Mouse (Mus musculus) midbrain, embryonic 10.5 days (tissue): ENCODE data around the gene Rsg1. TPM values are rescaled to one million over a fixed set of nuclear protein-coding genes. Genes with fewer than 3 reads are reported as not detected.

Experiments used
- DNase-seq: peaks from one replicate; pipeline ENCODE4 v3.0.0-alpha.2; 2017; ENCODE audit warnings: low spot score
- H3K27ac ChIP-seq: fragments of 300-500 bp; sonication (generic); replicated peaks from 2 replicates; pipeline ENCODE4 v1.5.1; 2016; ENCODE audit warnings: mild to moderate bottlenecking
- H3K27me3 ChIP-seq: fragments of 300-500 bp; sonication (generic); 2 replicates; pipeline ENCODE4 v1.6.1; 2016; ENCODE audit warnings: low read depth, mild to moderate bottlenecking; ENCODE audit not compliant: poor library complexity, severe bottlenecking
- H3K36me3 ChIP-seq: fragments of 300-500 bp; sonication (generic); 2 replicates; pipeline ENCODE4 v1.6.1; 2016; ENCODE audit warnings: mild to moderate bottlenecking, moderate library complexity
- H3K4me1 ChIP-seq: fragments of 300-500 bp; sonication (generic); 2 replicates; pipeline ENCODE4 v1.6.1; 2016
- H3K4me3 ChIP-seq: fragments of 300-500 bp; sonication (generic); 2 replicates; pipeline ENCODE4 v1.5.1; 2016; ENCODE audit warnings: mild to moderate bottlenecking, moderate library complexity
- H3K9me3 ChIP-seq: fragments of 300-500 bp; sonication (generic); replicated peaks from 2 replicates; pipeline ENCODE4 v1.6.1; 2016; ENCODE audit warnings: mild to moderate bottlenecking
- WGBS: fragments of 180-500 bp; shearing (Covaris S2); methylation state at CpG from one replicate; pipeline ENCODE4 v1.1.7; 2016; 5-methylcytosine and 5-hydroxymethylcytosine counted together
- polyA plus RNA-seq: library from polyadenylated mRNA; unstranded; fragments of >200 nt; fragmentation: Nextera tagmentation; extraction: Ambion mirVana; gene quantifications from 2 replicates; pipeline ENCODE4 v1.2.1, GENCODE M21; 2016

The Rsg1 gene
- 7.4 and 7.5 TPM in 2 replicates for polyA plus RNA-seq

- Histone ChIP-seq H3K9me3 (no peaks in the 10 kb centered on the region), H3K36me3 (no peaks in the 10 kb centered on the region), H3K4me1 (peaks cover 28% of the 10 kb centered on the region), H3K27me3 (no peaks in the 10 kb centered on the region), H3K27ac (peak within 1 kb of the TSS; percentile 86), H3K4me3 (peak within 1 kb of the TSS; percentile 72)
- DNase-seq = peak; percentile 96
- WGBS = under 1% methylated on average over 24 of the region's 24 CpGs
Observed at GRCm38 (mm10) chr4:141213770-141214336, at the start of gene Rsg1. Gene Rsg1, plus strand, starts transcription at chr4:141213956.

DNA sequence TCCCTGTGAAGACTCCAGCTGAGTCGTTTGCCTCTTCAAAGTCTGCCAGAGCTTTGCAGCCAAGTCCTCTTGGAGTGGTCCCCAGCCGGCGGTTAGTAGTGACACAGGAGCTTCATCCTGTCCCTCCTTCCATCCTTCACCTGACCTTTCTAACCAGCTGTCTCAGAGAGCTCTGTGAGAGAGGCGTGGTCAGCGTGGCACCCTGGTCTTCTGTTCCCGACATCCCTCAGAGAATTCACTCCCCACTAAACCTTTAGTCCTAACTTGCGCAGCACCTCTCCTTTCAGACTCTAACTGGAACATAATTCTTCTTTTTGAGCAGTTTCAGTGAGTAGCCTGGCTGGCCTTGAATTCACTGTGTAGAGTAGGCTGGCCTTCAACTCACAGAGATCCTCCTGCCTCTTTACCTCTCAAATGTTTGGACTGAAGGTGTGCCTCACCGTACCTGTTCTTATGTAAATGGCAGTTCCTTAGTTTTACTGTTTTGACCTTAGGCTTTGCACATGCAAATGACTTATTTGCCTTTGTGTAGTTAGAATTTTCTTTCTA, 47.9 kb upstream of the Rsg1 start:
- DNase-seq = no peak
- Histone ChIP-seq H3K4me1 (no peaks in the 10 kb centered on the region), H3K27me3 (no peaks in the 10 kb centered on the region), H3K9me3 (peaks cover 17% of the 10 kb centered on the region; the same call in 1 of the 2 replicates), H3K4me3 (no peak overlapping the region), H3K36me3 (peaks cover 82% of the 10 kb centered on the region), H3K27ac (no peak overlapping the region)
- 87% methylated on average over 8 of the region's 8 CpGs for WGBS

DNA sequence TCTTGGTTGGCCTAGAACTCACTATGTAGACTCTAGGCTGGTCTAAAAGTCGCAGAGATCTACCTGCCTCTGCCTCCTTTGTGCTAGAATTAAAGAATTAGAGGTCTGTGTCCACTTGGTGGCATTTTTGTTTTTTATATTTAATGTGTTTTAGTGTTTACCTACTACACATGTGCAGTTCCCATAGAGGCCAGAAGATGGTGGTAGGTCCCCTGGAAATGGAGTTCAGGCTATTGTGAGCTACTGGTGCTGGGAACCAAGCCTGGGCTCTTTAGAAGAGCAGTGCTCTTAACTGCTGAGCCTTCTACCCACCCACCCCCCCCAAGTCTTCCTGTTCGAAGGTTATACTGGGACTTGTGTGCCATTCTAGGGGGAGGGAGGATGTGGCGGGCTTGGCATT, 46.6 kb upstream of the Rsg1 start:
- Histone ChIP-seq H3K4me3 (no peak overlapping the region), H3K27me3 (no peaks in the 10 kb centered on the region), H3K27ac (no peak overlapping the region), H3K9me3 (peaks cover 17% of the 10 kb centered on the region; the same call in 1 of the 2 replicates), H3K36me3 (peaks cover 84% of the 10 kb centered on the region), H3K4me1 (no peaks in the 10 kb centered on the region)
- DNase-seq = no peak
- WGBS = 92% methylated on average over 3 of the region's 3 CpGs

- Histone ChIP-seq H3K36me3 (peaks cover 81% of the 10 kb centered on the region), H3K9me3 (no peaks in the 10 kb centered on the region), H3K27ac (no peak overlapping the region), H3K27me3 (no peaks in the 10 kb centered on the region), H3K4me3 (no peak overlapping the region), H3K4me1 (no peaks in the 10 kb centered on the region)
- 91% methylated on average over 8 of the region's 8 CpGs for WGBS
- no peak for DNase-seq
Observed at GRCm38 (mm10) chr4:141172121-141172520, 41.6 kb upstream of the Rsg1 start.

- no peak for DNase-seq
Observed at GRCm38 (mm10) chr4:141175783-141176182, 38.0 kb upstream of the Rsg1 start.

DNA sequence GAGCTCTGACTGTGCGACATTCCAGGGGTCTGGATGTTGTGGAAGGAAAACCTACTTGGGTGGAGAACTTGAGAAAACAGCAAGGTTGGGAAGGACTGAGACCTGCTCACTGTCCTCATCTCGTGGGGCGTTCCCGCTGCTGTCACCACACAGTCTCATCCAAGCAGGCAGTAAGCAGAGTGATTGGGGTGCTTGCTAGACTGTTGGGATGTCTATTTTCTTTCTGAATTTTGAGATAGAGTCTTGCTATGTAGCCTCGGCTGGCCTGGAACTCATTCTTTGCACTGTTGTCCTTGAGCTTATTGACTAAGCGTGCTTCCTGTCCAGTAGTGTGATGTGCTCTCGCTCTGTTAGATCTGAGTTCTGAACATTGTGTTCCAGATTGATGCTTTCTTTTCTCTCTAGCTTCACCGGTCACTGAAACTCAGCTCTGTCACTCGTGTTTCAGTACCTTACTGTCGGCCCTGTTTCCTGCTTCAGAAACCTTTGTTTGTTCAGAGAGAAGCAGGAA, 37.4 kb upstream of the Rsg1 start:
- Histone ChIP-seq H3K4me1 (no peaks in the 10 kb centered on the region), H3K27me3 (no peaks in the 10 kb centered on the region), H3K9me3 (no peaks in the 10 kb centered on the region), H3K36me3 (peaks cover 70% of the 10 kb centered on the region), H3K27ac (no peak overlapping the region), H3K4me3 (no peak overlapping the region)
- 90% methylated on average over 10 of the region's 10 CpGs for WGBS
- DNase-seq = no peak

More at GRCm38 (mm10) chr4:141175783-141176182, 38.0 kb upstream of the Rsg1 start:
- no peaks in the 10 kb centered on the region for H3K4me1 ChIP-seq
- no peaks in the 10 kb centered on the region for H3K27me3 ChIP-seq
- no peaks in the 10 kb centered on the region for H3K9me3 ChIP-seq
- no peak overlapping the region for H3K4me3 ChIP-seq
- peaks cover 70% of the 10 kb centered on the region for H3K36me3 ChIP-seq
- no peak overlapping the region for H3K27ac ChIP-seq
- 92% methylated on average over 5 of the region's 5 CpGs for WGBS

- H3K27ac ChIP-seq = no peak overlapping the region
- no peaks in the 10 kb centered on the region for H3K27me3 ChIP-seq
- H3K9me3 ChIP-seq = no peaks in the 10 kb centered on the region
- 90% methylated on average over 4 of the region's 4 CpGs for WGBS
- no peak for DNase-seq
- peaks cover 73% of the 10 kb centered on the region for H3K36me3 ChIP-seq
- H3K4me3 ChIP-seq = no peak overlapping the region
- H3K4me1 ChIP-seq = no peaks in the 10 kb centered on the region
Observed at GRCm38 (mm10) chr4:141178500-141178899, 35.3 kb upstream of the Rsg1 start.

DNA sequence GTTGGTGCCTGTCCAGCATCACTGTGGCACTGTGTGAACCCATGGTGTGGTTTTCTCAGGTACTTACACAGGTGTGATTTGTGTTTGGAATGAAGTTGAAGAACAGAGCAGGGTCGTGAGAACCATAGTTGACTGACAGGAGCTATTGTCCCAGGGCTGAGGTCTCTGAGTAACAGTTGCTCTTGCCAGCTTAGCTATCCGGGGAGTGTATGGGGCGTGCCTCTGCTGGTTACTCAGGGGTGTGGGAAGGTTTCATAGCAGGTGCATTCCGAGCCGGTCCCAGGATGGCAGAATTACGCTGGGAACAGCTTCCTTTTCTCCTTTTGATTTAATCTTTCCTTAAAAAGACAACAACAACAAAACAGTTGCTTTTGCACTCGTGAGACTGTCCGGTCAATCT, 32.9 kb upstream of the Rsg1 start:
- WGBS = 90% methylated on average over 8 of the region's 8 CpGs
- Histone ChIP-seq H3K4me1 (peaks cover under 1% of the 10 kb centered on the region; the same call in 1 of the 2 replicates), H3K4me3 (no peak overlapping the region), H3K27ac (no peak overlapping the region), H3K27me3 (no peaks in the 10 kb centered on the region), H3K36me3 (peaks cover 69% of the 10 kb centered on the region), H3K9me3 (no peaks in the 10 kb centered on the region)
- DNase-seq = no peak

- no peak overlapping the region for H3K4me3 ChIP-seq
- no peak overlapping the region for H3K27ac ChIP-seq
- 98% methylated on average over 6 of the region's 6 CpGs for WGBS
- H3K9me3 ChIP-seq = no peaks in the 10 kb centered on the region
- no peak for DNase-seq
- H3K36me3 ChIP-seq = peaks cover 61% of the 10 kb centered on the region
- H3K27me3 ChIP-seq = no peaks in the 10 kb centered on the region
- peaks cover 11% of the 10 kb centered on the region for H3K4me1 ChIP-seq
Observed at GRCm38 (mm10) chr4:141181981-141182380, 31.8 kb upstream of the Rsg1 start.

DNA sequence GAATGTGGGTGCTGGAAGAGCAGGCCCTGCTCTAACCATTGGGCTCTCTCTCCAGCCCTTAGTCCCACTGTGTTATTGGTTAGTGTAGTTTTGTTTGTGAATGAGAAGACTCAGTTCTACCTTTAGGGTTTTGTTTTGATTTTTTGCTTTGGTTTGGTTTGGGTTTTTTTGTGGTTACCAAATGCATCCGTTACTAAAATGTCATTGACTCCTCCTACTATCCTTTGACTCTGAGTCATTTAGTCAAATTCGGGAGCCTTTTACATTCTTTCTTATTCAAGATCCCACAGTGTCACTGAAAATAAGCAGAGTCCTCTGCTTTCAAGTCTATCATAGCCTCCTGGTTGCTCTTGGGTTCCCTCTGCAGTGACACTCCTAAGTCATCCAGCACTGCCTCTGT, 29.8 kb upstream of the Rsg1 start:
- DNase-seq = no peak
- Histone ChIP-seq H3K9me3 (no peaks in the 10 kb centered on the region), H3K36me3 (peaks cover 50% of the 10 kb centered on the region), H3K4me1 (peaks cover 11% of the 10 kb centered on the region), H3K27ac (no peak overlapping the region), H3K4me3 (no peak overlapping the region), H3K27me3 (no peaks in the 10 kb centered on the region)
- 94% methylated on average over 2 of the region's 2 CpGs for WGBS

DNA sequence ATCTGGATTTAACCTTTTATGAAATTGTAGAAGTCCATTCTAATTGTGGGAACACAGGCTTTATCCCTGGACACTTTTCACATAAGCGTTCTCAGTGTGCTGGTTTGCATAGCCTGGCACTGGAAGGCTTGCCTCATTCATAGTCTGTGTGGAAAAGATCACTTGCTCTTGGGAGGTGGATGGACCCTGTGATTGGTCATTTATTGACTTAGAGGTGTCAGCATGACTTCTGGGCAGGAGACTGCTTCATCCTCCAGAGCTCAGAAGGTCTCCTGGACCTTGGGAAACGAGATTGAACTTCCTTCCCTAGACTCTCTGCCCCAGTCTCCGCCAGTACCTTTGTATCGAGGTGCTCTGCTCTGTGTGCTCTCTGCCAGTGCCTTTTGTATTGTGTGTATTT, 29.3 kb upstream of the Rsg1 start:
- DNase-seq = no peak
- peaks cover 11% of the 10 kb centered on the region for H3K4me1 ChIP-seq
- H3K27ac ChIP-seq = no peak overlapping the region
- no peaks in the 10 kb centered on the region for H3K27me3 ChIP-seq
- peaks cover 50% of the 10 kb centered on the region for H3K36me3 ChIP-seq
- no peaks in the 10 kb centered on the region for H3K9me3 ChIP-seq
- 93% methylated on average over 4 of the region's 4 CpGs for WGBS
- H3K4me3 ChIP-seq = no peak overlapping the region

DNA sequence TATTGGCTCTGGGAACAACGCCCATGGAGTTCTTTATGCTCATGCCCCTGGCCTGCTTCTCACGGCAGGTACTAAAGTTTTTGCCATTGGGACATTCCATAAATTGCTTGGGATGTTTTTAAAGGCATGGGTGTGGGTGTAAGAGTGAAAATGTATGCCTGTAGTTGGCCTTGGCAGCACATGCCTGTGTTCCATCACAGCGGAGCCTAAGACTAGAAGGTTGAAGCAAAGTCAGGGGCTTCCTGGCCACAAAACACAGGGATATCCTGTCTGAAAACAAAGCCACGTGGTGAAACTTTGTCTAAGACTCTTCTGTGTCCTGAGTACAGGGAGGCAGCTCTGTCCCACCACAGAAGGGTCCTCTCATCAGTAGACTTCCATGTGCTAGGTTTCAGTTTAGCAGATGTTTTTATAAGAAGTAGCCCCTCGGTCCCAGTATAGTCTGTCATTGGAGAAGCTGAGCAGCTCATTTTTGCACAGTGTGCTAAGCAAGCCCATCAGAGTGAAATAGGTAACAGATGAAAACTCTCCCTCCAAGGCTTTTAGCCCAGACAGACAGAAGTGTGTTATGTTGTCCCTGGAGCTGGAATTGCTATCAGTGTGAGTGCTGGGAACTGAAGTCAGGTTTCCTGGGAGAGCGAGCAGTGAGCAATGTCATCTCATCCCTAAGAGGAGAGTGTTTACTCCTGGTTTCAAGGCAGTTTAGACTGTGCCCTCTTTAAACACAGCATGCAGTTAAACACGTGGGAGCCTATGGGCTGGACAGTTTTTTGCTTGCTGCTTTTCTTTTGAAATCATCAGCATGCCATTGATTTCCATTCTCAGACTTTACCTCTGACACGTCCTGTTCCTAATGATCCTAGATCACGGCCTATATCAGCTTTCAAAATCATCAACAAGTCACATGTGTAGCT, 26.6 kb upstream of the Rsg1 start:
- Histone ChIP-seq H3K9me3 (no peaks in the 10 kb centered on the region), H3K27me3 (no peaks in the 10 kb centered on the region), H3K27ac (no peak overlapping the region), H3K4me3 (no peak overlapping the region), H3K4me1 (peaks cover 14% of the 10 kb centered on the region), H3K36me3 (peaks cover 52% of the 10 kb centered on the region)
- no peak for DNase-seq
- 77% methylated on average over 9 of the region's 9 CpGs for WGBS

- Histone ChIP-seq H3K27me3 (no peaks in the 10 kb centered on the region), H3K27ac (no peak overlapping the region), H3K36me3 (peaks cover 68% of the 10 kb centered on the region), H3K4me1 (peaks cover 9% of the 10 kb centered on the region), H3K9me3 (no peaks in the 10 kb centered on the region), H3K4me3 (no peak overlapping the region)
- 90% methylated on average over 7 of the region's 7 CpGs for WGBS
- DNase-seq = no peak
Observed at GRCm38 (mm10) chr4:141191294-141191693, 22.5 kb upstream of the Rsg1 start.
